Mouse (Mus musculus): ENCODE measurements around the gene S100a10. TPM values are rescaled to one million over a fixed set of nuclear protein-coding genes. Genes with fewer than 3 reads are reported as not detected.

The S100a10 gene
- total RNA-seq, 2 experiments from 2014 or later: 35.8 to 37.2 TPM

DNA sequence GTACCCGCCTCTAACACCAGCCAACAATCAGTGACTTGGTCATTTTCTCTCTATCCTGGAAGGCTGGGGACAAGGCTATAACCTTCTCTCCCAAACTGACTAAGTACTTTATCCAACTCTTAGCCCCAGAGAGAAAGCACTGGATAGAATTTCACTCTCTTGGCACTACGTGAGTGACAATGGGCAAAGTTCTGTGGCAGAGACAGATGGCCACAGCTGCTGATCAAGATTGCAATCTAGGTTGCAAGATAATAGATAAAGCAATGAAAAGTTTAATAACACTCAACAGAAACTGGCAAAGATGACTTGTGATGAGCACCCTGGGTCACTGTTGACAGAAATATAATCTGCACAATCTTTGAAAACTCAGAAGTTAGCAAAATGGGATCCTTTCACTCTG lies 14.2 kb downstream of the S100a10 start:
- DNase-seq (ENCODE audit: low spot score in 2 of 2): no peak
- intact Hi-C loops (cut with DNase I): no loop called here

DNA sequence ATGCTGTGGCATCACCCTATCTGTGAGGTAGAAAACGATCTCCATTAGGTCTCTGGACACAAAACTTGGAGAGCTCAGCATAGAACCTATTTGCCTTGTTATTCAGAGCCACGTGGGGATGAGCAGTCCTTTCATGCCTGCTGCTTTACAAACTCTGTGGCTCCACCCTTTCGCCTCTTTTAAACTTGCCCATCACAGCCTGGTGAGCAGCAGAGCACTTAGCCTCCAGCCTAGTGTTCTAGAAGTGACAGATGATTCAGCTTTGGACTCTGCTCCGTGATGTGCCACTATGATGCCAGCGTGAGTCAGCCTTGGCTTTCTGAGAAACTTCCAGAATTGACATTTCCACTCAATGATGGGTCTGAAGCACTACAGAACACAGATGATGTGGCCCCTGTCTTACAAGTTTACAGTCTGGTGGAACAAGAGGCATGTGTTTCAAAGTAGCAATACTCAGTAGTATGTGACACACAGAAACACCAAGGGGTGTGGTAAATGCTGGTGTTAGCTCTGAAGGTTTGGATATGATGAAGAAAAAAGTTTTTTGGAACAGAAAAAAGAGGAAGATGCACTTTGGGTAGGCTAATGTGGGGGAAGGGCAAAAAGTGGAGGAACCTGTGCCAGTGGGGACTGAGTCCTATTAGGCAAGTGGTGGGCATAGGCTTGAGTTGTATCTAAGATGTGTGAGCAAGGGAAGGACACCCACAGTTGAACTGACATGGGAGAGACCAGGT lies 17.3 kb downstream of the S100a10 start:
- intact Hi-C loops (cut with DNase I): no loop called here
- DNase-seq (ENCODE audit: low spot score in 2 of 2): no peak

DNA sequence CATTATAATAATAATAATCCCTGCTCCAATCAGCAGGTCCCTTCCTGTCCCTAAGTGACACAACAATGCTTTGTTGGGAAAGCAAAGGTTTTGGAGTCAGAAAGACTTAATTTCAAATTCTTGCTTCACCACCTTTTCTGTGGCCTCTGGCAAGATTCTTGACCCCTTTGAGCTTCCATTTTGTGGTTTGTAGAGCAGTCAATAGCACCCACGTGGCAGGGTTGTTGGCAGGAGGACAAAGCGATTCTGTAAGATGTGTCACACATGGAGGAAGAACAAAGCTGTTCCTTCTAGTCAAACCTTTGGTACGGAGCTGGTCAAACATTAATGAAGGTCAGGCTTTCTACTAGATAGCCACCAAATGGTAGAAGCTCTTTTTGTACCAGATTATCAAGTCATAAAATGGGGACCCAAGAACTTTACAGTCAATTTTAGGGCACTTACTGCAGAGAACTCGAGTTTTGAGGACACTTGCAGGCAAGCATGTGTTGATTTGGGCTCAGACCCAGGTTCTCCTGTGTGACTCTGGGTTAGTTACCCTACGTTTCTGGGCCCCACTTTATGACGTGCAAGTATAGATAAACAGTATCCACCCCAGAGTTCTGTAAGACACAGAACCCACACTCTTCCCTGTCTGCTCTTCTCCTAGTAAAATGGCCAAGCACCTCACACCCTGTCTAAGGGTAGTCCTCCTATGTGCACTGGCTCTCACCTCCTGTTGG lies 24.6 kb downstream of the S100a10 start:
- intact Hi-C loops (cut with DNase I): no loop called here
- no peak for DNase-seq (ENCODE audit: low spot score in 2 of 2)

DNA sequence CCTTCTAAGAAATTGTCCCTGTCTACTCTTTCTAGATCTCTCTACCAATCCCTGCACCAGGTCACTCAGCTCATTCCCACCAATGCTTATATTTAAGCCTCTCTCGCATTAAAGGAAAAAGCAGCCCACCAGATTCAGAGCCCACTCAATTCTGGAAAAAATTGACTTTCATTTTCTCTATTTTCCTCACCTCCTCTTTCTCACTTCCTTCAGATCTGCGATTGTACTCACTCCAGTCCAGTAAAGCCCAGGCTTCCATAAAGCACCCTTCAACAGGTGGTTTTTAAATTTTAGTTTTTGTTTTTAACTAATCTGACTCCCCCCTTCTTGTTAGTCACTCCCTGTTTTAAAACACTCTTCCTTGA lies 25.1 kb downstream of the S100a10 start:
- intact Hi-C loops (cut with DNase I): no loop called here
- DNase-seq (ENCODE audit: low spot score in 2 of 2): no peak

DNA sequence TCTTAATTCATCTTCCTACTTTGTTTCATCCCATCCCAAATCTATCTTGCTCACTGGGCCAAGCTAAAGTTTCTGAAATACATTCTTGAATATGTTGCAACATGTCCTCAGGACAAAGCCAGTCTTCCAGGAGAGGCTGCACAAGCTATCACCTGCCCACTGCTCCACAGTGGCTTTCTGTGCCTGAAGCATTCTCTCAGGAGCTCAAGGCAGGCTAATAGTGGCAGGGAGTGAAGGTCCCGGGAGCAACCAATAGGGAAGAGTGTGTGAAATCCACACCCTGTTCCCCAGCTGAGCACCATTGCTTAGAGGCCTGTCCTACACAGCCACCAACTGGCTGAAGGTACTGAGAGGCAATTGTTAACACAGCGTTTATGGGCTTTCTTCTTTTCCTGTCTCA lies 26.1 kb downstream of the S100a10 start:
- intact Hi-C loops (cut with DNase I): no loop called here
- DNase-seq (ENCODE audit: low spot score in 2 of 2): no peak

DNA sequence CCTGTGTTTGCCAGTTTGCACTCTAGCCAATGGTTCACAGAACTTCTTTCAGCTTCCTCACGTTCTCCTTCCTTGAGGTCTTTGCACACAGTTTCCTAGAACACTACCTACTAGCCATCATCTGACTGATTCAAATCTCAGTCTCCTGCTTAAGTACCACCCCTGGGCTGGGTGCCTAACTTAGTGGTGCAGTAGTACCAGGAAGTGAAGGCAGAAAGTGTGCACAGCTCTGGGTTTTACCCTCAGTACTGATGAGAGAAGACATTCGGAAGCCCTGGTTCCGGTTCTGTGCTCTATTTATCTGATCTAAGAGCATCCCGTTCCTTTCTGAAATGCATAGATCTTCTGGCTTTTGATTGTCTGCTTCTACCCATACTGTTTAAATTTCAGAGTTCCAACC lies 26.8 kb downstream of the S100a10 start:
- intact Hi-C loops (cut with DNase I): no loop called here
- no peak for DNase-seq (ENCODE audit: low spot score in 2 of 2)

DNA sequence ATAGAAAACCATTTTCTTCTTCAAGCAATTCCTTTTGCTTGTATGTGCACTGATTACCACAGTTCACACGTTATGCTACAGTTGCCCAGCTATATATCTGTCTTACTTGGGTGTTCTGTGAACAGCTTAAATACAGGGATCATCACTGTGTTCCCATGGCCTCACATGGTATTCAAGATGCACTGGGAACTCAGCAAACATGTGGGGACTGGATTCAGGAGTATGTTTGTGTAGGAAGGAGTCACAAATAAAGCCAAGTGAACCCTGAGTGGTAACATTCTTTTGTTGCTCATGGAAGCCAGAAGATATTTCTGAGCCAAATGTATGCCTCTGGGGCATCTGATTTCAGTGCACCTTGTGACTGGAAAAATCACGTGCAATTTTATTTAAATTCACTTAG lies 28.2 kb downstream of the S100a10 start:
- intact Hi-C loops (cut with DNase I): no loop called here
- DNase-seq (ENCODE audit: low spot score in 2 of 2): no peak

DNA sequence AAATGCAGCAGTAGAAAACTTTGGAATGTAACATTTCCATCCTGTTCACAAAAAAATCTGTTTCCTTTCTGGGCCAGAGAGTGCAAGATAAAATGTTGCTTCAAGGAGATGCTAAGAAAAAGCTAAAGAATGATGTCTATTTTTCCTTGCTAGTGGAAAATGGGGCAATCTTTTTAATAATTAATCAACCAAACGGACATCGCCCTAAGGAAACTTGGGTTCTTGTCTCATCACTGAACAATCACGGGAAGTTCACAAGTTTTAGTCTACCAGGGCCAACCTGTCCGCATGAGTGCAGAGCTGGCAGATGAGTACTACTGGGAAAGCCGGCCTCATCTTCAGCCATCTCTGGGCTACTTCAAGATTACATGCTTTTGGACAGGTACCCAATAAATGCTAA lies 34.7 kb downstream of the S100a10 start:
- intact Hi-C loops (cut with DNase I): no loop called here
- no peak for DNase-seq (ENCODE audit: low spot score in 2 of 2)

- no peak for DNase-seq (ENCODE audit: low spot score in 2 of 2)
- intact Hi-C loops (cut with DNase I): no loop called here
These were observed 35.4 kb downstream of the S100a10 start for GRCm38 (mm10) chr3:93590256-93590655.

- no peak for DNase-seq (ENCODE audit: low spot score in 2 of 2)
- intact Hi-C loops (cut with DNase I): no loop called here
These were observed 37.2 kb downstream of the S100a10 start for GRCm38 (mm10) chr3:93592100-93592499.

DNA sequence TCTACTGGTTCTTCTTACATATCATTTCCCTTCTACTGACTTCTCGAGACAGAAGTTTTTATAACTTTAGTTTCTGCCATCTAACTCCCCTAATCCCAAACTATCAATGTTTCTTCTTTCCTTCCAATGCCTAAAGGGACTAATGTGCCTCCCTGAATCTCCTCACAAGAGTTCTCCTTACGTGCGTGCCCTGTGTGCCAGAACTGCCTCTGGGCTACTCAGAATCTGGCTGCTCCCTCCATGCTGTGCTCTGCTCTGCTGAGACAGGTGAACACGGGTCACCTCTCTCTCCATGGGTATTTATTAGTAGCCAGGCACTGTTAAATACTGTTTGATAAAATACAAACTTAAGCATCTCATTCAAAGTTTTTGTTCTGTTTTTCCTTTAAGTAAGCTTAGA lies 38.1 kb downstream of the S100a10 start:
- no peak for DNase-seq (ENCODE audit: low spot score in 2 of 2)
- intact Hi-C loops (cut with DNase I): no loop called here

GRCm38 (mm10) chr3:93593512-93593911 lies 38.6 kb downstream of the S100a10 start:
- peak in 1 of 2 experiments; percentile 11 for DNase-seq (ENCODE audit: low spot score in 2 of 2)
- intact Hi-C loops (cut with DNase I): no loop called here

- intact Hi-C loops (cut with DNase I): no loop called here
- DNase-seq (ENCODE audit: low spot score in 2 of 2): no peak
These were observed 41.8 kb downstream of the S100a10 start for GRCm38 (mm10) chr3:93596632-93597031.

DNA sequence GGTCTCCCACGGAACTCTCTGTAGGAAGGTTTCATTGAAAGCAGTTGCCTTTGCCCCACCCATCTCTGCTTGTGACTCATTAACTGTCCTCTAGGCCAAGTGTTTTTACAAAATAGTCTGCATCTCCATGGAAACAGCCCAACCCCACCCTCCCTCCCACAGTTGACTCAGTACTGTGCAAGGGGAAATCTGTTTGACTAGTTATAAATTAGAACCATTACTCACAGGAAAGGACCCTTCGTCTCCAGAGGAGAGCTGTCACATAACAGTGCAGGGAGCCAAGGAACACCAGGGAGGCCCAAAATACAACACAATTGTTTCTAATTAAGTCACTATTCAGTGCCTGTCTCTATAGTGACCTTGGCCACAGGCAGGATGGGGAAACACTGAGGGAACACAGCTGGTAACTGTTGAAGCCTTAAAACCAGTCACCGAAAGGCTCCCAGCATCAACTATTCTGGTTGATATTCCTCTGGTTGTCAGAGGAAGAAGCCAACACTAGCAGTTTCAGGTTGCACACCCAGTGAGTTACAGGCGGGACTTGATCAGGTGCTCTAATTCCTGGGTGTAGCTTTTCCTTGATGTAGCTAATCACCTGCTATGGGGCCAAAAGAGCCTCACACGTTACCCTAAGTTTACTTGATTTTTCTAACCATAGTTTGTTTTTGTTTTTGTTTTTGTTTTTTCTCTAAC lies 42.5 kb downstream of the S100a10 start:
- intact Hi-C loops (cut with DNase I): no loop called here
- peak; percentile 4 to 41 for DNase-seq (ENCODE audit: low spot score in 2 of 2)

DNA sequence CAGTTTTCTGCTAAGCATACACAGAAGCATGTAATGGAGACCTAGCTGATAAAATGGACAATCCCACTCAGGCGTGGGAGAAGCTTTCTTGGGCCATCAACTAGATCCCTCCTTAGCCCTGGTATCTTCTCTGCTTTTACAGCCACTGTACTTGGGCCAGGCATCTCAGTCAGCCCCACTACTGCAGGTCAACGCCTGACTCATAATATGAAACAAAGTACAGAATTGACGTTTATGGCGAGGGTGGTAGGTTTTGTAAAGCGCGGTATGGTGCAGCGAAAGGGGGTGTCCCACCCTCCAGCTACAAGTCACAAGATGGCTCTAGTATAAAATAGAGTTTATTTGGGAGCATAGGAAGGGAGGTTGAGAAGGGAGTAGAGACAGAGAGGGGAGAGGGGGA lies 43.1 kb downstream of the S100a10 start:
- intact Hi-C loops (cut with DNase I): no loop called here
- no peak for DNase-seq (ENCODE audit: low spot score in 2 of 2)

- DNase-seq (ENCODE audit: low spot score in 2 of 2): no peak
- intact Hi-C loops (cut with DNase I): no loop called here
These were observed 45.3 kb downstream of the S100a10 start for GRCm38 (mm10) chr3:93600206-93600605.

DNA sequence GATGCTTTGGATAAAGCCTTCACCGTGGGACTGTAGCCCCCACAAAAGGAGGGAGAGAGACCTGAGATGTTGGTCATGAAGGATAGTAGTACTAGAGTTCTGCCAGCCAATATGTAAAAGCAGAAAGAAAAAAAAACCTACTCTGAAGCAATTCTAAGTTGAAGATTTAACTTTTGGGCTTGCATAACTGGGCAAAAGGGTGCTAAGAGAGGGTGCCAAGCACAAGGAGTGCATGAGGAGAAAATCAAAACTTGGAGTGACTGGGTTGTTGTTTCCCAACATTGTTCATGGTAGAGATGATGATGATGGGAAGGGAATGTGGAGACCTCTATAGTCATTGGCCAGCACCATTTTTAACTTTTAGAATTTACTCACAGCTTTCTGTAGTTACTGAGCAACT lies 47.0 kb downstream of the S100a10 start:
- DNase-seq (ENCODE audit: low spot score in 2 of 2): no peak
- intact Hi-C loops (cut with DNase I): no loop called here

DNA sequence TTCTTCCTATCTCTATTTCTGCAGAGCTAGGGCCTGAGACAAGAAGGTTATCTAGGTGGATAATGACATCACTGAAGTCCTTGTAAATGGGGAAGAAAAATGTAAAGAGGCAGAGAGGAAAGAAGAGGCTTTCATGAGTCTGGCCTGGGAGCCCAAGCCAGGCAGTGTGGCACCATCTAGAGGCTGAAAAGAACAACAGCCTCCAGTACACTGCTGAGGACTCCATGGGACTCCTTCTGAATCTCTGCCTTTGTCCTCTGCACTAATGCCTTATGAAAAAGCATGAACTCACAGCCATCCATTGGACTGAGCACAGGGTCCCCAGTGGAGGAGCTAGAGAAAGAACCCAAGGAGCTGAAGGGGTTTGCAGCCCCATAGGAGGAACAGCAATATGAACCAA lies 54.1 kb downstream of the S100a10 start:
- peak; percentile 19 to 45 for DNase-seq (ENCODE audit: low spot score in 2 of 2)
- intact Hi-C loops (cut with DNase I): loop anchor here (5.0 kb wide), 1 partner anchor 247 kb away; no protein-coding TSS in a partner anchor
